Mouse (Mus musculus): ENCODE measurements around the gene Angptl7.

Angptl7 gene

GRCm38 (mm10) chr4:148495874-148496689 lies 4.2 kb downstream of the Angptl7 start:
- peak; percentile 62 to 66 for DNase-seq (ENCODE audit: low spot score in 2 of 2)

- no peak for DNase-seq (ENCODE audit: low spot score in 2 of 2)
Measured at GRCm38 (mm10) chr4:148495160-148495559, 5.1 kb downstream of the Angptl7 start.

GRCm38 (mm10) chr4:148491448-148491847 lies 8.8 kb downstream of the Angptl7 start:
- DNase-seq (ENCODE audit: low spot score in 2 of 2): no peak

DNA sequence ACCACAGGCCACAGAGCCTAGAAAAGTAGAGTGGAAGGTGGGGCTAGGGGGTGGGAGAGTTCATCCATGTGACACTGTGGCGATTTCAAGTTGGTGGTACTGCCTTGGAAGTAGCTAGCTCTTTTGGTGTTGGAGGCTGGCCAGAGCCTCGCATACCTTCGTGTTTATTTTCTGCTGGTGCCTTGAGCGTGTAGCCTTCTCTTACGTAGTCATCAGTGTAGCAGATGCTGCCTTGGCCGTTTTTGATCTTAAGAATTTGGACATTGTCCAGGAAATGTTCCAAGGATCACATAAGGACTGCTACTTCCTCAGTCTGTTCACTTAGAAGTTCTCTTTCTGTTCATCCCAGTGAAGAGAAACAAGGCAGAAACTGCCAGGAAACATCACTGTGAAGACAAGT lies 9.8 kb downstream of the Angptl7 start:
- no peak for DNase-seq (ENCODE audit: low spot score in 2 of 2)

GRCm38 (mm10) chr4:148487841-148488240 lies 12.4 kb downstream of the Angptl7 start:
- no peak for DNase-seq (ENCODE audit: low spot score in 2 of 2)

GRCm38 (mm10) chr4:148484511-148484910 lies 15.7 kb downstream of the Angptl7 start:
- no peak for DNase-seq (ENCODE audit: low spot score in 2 of 2)

DNA sequence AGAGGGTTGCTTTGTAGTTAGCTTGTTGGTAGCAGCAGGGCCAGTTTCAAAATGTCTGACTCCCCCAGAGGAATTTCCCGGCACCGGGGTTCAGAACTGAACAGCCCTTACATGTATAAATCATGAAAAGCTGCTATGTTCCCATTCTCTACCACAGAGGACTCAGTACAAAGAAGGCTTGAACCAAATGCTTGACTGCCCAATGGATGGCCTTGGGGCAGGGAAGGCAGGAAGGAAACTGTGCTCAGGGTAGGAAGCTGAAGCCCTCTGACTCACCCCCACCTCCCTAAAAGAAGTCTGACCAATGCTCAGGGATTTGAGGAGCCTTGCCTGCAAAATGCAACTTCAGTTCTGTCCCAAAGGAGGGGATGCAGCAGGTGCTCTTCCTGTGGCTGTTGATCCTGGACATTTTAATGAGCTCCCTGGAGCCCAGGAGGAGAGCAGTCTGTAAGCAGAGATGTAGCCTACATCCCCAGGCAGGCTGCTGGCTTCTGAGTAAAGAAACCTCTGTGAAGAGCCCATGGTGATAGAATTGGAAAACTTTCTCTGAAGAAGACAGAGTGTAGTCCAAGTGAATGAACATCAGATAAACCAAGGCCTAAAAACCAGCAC lies 18.6 kb downstream of the Angptl7 start:
- no peak for DNase-seq (ENCODE audit: low spot score in 2 of 2)

DNA sequence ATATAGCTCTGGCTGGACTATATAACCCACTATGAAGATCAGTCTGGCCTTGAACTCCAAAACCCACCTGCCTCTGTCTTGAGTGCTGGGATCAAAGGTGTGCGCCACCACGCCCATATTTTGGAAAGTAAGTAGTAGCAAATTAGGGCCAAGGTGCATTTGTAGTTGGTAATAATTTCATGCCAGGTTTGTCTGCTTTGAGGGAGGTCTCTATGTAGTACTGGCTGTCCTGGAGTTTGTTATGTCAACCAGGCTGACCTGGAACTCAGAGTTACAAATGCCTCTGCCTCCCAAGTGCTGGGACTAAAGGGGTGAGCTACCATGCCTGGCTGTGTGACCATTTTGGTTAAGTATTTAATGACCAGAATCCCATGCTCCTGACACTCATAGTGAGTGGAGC lies 20.0 kb downstream of the Angptl7 start:
- no peak for DNase-seq (ENCODE audit: low spot score in 2 of 2)

- DNase-seq (ENCODE audit: low spot score in 2 of 2): no peak
Measured at GRCm38 (mm10) chr4:148473496-148473895, 26.8 kb downstream of the Angptl7 start.

DNA sequence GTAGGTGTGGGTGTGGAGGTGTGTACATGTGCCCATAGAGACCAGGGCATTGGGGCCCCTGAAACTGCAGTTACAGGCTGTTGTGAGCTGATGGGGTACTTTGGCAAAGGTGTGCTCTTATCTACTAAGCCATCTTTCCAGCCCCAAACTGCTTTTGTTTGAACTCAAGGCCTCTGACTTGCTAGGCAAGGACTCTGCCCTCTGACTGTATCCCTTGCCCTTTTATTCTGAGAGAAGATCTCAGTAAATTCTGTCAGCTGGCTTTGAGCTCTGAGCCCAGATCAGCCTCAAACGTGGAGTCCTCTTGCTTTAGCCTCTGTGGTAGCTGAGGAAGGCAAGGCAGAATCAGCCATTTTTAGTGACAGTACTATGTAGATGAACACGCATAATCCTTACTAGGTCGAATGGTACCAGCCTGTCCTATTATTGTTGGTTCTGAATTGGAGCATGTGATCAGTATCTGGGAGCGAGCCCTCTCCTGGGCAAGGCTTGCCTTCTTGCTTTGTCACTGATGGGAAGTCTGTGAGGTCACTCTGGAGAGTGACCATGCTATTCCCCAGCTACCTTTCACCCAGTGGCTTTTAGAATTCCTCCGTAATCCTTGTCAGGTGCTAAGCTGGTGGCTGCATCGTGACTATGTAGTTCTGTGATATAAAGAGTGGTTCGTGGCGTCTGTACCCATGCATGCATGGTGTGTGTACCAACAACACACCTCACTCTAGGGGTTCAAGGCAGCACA lies 27.7 kb downstream of the Angptl7 start:
- no peak for DNase-seq (ENCODE audit: low spot score in 2 of 2)

DNA sequence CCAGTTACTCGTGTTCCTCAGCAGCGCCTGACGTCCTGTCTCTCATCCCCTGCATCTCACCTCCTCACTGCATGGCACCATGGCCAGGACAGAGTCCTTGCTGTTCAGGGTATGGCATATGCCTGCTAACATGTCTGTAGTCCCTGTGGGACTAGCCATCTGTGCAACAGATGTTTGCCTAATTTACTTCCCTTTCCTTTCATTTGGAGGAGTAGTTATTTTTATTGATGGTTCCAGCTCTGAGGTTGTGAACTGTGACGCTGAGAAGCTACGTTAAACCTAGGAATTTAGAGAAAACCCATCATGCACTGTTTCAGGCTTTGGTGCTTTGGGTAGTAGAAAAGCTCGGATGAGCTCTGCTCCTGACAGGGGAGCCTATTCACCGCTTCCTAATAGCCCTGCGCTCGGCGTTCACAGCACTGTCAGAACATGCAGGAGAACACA lies 28.9 kb downstream of the Angptl7 start:
- no peak for DNase-seq (ENCODE audit: low spot score in 2 of 2)

DNA sequence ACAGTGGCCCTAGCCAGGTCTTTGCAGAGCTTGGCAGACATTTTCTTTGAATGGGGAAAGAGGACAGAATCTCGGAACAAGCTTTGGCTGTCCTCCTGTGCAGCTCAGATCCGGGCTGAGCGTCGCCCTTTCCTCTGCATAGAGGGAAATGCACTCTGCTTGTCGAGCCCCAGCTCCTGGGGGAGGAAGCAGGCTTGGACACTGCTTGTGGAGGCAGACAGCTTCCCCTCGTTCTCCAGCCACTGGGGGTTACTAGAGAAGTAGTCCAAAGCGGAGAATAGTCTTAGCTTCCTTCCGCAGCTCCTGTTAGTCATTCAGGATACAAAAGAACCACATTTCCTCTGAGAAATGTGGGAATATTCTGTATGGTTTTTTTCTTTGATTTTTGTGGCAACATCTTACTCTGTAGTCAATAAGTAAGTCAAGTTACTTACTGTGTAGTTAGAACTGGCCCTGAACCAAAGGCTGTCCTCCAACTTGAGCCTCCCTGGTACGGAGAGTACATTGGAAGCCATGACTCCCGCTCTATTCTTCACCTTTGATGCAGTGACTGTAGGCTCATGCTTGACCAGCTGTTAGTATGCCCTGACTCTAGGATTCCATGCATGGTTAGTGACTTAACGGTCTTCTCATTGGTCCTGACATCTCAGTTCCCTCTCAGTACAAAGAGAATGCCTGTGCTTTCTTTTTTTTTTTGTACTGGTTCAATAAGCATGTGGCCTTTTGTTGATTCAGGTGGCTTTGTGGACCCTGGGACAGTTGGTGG lies 30.6 kb downstream of the Angptl7 start:
- no peak for DNase-seq (ENCODE audit: low spot score in 2 of 2)

DNA sequence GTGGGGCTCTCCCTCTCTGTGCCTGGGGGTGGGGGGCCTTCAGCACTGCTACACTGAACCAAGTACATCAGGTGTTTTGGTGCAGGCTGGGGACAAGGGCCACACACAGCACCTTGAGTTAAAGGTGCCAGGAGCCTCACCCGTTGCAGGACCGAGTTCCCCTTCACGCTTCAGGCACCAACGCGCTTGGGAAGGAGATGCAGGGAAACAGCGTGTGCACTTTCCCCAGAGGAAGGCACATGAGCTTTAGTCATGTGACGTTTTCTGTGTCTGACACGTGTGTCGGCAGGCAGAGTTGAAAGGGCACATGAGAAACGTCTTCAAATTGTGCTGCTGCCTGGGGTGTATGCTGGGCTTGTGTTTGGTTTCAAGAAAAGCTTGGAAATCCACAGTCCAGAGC lies 31.9 kb downstream of the Angptl7 start:
- no peak for DNase-seq (ENCODE audit: low spot score in 2 of 2)

DNA sequence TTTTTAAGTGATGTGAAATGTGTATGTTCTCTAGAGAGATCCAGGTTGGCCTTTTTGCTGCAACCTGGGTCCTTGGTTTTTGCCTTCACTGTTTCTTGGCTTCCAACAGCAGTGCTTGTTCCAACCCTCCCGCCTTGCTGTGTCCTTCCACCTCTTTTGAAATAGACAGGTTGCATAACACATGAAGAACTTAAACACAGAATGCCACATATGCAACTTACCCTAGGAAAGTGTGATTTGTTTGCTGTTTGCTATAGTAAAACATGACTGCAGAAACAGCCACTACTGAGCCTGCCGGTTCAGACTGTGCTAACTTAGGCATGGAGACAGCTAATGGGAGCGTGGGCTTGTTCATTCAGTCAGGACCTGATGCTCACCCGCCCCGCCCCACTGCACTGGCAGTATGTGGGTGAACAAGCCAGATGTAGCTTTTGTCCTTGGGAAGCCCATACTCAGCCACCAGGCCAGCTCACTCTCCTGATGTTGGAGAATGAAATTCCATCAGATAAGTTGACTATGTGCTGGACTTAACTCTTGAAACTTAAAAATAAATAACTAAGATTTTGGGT lies 33.7 kb downstream of the Angptl7 start:
- DNase-seq (ENCODE audit: low spot score in 2 of 2): peak; percentile 28 to 32

GRCm38 (mm10) chr4:148464869-148465268 lies 35.4 kb downstream of the Angptl7 start:
- DNase-seq (ENCODE audit: low spot score in 2 of 2): peak in 1 of 2 experiments; percentile 31

DNA sequence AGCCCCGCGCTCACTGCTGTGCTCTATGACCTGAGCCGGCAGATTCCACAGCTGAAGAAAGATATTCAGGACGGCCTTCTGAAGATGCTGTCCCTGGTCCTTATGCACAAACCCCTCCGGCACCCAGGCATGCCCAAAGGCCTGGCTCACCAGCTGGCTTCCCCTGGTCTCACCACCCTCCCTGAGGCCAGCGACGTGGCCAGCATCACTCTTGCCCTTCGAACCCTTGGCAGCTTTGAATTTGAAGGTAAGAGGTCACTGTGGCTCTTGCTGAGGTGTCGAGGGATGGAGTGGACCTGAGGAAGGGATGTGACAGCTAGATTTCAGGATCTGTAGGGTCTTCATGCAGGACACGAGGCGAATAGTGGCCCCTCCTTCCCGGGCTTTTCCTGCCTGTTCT lies 36.0 kb downstream of the Angptl7 start:
- DNase-seq (ENCODE audit: low spot score in 2 of 2): no peak

DNA sequence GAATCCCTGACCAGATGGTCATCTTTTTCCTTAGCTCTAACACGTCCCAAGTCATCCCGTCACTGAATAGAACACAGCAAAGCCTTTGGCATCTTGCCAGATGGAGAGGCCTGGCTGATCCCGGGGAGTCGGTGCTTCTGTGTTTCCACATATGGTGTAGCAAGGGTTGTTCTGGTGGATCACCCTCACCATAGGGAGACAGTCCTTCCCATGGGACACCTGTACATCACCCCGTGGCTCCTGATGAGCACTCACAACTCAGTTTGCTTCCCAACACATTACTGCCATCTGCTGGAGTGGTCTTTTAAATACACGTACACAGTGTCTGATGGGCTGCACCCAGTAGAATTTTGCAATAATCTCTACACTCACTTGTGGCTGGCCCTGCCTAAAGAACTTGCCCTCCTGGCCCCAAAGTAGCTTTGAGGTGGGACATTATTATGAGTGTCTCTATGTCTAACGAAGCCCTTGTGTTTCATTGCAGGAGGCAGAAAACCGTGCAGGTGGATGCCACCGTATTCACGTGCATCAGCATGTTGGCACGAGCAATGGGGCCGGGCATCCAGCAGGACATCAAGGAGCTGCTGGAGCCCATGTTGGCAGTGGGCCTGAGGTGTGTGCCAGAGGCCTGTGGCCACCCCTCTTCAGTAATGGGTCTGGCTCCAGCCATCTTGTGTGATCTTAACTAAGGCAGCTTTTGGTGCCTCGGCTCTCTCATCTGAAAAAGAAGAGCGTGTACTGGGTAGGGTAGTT lies 36.9 kb downstream of the Angptl7 start:
- peak; percentile 38 for DNase-seq (ENCODE audit: low spot score in 2 of 2)

GRCm38 (mm10) chr4:148462717-148463116 lies 37.5 kb downstream of the Angptl7 start:
- DNase-seq (ENCODE audit: low spot score in 2 of 2): no peak

DNA sequence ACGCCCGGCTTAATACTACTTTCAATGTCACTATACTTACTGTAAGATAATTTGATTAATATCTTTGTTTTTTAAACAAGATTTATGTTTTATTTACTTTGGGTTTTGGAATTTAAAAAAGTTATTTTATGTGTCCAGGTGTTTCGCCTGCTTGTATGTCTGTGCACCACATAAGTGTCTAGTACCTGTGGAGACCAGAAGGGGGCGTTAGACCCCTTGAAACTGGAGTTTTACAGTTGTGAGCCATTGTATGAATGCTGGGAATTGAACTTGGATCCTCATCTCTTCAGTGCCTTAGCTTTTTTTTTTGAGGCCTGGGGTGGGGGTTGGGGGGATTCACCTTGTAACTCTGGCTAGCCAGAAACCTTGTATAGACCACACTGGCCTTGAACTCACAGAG lies 38.5 kb downstream of the Angptl7 start:
- no peak for DNase-seq (ENCODE audit: low spot score in 2 of 2)

DNA sequence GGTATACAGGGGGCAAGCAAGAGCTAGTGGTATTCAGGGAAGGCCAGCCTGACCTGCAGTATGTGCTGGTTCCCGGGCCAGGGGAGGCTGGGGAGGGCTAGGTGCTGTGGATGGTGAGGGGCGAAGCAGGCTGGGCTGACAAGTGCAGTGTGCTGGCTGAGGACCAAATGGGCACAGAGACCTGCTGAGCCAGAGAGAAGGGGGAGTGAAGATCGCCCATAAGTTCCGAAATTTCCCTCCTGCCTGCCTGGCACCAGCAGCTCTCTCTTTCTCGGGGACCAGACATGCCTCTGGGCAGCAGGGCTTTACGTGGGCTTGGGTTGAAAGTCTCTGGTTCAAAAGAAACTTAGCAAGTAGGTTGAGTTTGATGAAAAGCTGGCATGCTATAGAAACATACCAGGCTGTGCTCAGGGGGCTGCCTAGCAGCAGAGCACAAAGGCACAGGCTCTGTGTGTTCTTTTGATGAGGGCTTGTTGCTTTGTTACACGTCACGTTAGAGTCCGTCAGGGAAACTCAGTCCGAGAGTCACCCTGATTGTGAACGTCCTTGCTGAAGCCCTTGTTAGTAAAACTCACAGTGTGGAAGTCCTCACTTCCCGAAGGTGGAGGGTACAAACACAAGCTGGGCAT lies 39.5 kb downstream of the Angptl7 start:
- DNase-seq (ENCODE audit: low spot score in 2 of 2): no peak

All from right cerebral cortex, adult 2 months (tissue).